Mouse (Mus musculus): ENCODE measurements around the gene Bco1.

The Bco1 gene

GRCm38 (mm10) chr8:117094053-117094452 lies 1.6 kb upstream of the Bco1 start:
- no peak for DNase-seq

GRCm38 (mm10) chr8:117097051-117097563 lies 1.5 kb downstream of the Bco1 start:
- DNase-seq = no peak

DNA sequence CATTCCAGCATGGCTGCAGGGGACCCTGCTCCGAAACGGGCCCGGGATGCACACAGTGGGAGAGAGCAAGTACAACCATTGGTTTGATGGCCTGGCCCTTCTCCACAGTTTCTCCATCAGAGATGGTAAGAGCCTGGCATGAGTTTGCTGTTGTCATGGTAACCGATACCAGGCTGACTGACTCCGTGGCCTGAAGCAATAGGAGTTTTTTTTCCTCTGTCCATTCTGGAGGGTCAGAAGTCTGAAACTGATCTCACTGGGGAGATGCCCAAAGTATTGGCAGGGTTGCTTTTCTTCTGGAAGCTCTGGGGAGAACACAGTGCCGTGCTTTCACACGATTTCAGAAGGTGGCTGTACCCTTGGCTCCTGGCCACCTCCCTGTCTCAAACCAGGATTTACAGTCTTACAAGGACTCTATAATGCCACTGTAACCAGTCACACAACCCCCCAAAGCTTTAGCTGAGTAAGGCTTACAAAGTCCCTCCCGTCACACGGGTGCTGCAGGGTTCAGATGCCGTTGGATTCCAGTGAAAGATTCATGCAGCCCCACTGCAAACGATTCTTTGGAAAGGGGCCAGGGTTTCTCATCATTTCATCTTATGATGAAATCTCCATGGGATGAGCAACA lies 2.0 kb downstream of the Bco1 start:
- DNase-seq = no peak

- peak; percentile 76 for DNase-seq
Observed at GRCm38 (mm10) chr8:117107533-117107932, 11.9 kb downstream of the Bco1 start.

GRCm38 (mm10) chr8:117109018-117109711 lies 13.5 kb downstream of the Bco1 start:
- no peak for DNase-seq

DNA sequence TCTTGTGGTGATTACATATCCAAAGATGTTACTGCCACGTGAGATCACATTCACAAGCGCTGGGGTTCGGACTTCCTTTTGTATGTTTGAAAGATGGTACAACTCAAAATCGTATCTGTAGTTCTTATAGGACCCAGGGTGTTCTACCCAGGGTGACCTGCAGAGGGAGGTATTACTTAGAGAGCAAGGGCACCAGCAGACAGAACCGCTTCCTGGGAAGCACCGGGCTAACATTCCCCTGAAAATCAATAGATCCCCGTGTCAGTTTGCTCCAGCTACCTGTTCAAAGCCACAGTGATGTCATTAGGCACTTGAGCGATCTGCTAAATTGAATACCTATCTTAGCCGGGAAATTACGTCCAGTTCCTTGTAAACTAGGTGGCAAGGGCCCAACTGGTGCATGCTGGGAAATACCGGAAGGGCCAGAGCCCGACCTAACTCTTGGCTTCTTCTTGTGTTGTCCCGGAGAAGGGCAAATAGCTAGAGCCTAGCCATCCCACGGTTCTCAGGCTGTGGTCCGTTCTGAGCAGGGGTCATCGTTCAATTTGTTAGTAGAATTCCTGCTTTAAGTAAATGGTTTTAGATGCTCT lies 14.2 kb downstream of the Bco1 start:
- DNase-seq = peak; percentile 76

DNA sequence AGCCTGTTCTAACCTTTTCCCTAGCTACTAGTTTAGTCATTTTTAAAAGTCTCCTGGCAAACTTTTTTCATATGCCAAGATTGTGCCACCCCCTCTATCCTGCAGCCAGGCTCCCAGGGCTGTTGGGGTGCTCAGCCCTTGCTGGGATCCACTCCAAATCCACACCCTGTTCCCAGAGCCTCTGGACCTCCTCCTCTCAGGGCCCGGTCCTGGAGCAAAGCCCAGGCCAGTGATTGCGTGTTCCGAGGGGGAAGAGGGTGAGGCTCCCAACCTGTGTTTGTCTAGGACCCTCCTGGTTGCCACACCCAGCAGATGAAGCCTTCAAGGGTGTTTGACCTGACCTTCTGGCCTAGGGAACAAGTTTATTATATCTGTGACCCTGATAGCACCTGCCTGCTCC lies 16.0 kb downstream of the Bco1 start:
- DNase-seq = no peak

GRCm38 (mm10) chr8:117112261-117112660 lies 16.6 kb downstream of the Bco1 start:
- no peak for DNase-seq

GRCm38 (mm10) chr8:117115094-117115493 lies 19.4 kb downstream of the Bco1 start:
- DNase-seq = no peak

DNA sequence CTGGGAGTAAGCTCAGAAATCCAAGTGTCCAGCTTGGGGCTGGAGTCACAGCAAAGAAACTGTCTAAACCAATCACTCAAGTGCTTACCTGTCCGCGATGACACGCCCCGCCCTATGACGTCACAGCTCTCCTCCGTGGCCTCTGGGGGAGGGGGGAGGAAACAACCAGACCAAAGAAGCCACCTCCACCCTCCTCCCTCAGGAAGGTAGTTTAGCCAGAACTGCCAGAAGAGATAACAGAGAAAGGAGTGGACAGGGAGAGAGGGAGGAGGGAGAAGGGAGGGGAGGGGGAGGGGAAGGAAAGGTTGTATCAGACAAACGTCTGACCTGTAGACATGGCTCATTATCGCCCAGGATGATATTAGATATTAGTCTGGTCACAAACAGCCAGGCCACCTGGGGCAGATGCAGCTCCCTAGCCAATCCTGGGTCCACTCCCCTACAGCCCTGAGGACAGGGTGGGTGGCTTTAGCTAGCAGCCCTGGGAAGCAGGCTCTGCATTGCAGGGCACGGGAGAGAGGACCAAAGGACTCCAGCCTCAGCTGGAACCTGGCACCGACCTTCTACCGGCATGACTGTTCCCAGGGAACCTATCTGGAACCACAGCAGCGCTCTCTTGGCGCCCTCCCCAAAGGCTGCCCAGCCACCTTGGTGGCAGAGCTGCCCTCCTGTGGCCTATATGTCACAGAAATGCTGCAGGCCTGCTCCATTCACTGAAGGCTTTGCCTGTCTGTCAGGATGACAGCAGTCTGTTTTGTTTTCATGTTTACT lies 20.2 kb downstream of the Bco1 start:
- DNase-seq = peak; percentile 70

DNA sequence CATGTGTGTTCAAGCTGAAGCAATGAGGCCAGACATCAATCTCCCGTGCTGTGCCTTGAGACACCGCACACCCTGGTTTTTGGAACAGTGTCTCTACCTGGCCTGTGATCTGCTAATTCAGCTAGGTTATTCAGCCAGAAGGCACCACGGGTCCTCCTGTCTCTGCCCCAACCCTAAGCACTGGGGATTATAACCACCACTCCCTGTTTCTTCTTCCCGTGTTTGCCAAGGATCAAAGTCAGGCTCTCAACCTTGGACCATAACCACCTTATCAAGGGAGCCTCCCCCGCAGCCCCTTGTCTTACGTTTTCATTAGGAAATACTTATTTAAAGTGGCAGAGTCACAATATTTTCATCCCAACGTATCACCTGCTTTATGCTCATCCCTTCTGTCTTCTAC lies 20.9 kb downstream of the Bco1 start:
- no peak for DNase-seq

DNA sequence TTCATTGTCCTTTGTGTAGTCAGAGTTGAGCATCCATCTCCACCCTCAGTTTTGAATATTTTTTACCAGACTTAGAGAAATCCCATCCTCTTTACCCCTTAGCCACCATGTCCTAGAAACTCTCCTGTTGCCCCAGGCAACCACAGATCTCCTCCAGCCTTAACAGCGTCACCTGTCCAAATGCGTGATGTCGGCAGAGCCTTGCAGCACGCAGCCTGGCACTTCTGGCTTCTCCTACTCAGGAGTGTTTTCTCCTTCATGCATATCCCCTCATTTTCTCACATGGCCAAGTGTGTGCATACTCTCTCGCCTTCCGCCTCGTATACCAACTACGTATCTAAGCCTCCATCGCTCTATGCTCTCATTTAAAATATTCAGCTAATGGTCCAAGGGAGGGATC lies 22.8 kb downstream of the Bco1 start:
- DNase-seq = no peak

DNA sequence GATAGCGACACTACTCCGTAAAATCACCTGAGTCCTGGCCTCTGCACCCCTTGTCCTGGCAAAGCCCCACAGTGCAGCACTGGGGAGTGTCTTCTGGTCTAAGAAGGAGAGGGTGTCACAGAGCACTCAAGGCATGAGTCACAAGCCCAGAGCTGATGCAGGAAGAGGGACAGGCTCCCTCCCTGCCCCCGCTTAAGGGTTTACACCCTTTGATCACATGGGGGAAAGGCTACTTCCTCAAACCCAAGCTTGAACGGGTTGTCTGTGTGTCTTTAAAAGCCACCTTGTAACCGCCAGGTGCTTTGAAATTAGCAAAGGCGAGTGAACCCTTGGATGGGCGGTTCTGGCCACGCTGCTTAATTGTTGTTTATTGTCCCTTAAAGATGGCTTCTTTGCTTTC lies 25.6 kb downstream of the Bco1 start:
- no peak for DNase-seq

- DNase-seq = no peak
Observed at GRCm38 (mm10) chr8:117123850-117124633, 28.4 kb downstream of the Bco1 start.

DNA sequence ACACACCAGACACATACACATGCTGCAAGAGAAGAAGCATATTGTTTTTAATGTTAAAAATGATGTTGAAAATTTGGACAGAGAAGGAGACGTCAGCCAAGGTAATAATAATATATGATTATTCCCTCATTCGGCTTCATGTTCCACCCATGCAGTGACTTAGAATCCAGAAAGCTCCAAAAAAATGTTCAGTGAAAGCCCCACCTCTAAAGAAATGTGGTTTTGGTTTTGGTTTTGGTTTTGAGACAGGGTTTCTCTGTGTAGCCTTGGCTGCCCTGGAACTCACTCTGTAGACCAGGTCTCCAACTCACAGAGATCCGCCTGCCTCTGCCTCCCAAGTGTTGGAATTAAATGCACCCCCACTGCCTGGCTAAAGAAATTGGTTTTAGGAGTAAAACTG lies 30.2 kb downstream of the Bco1 start:
- DNase-seq = no peak

- no peak for DNase-seq
Observed at GRCm38 (mm10) chr8:117126411-117126810, 30.8 kb downstream of the Bco1 start.

GRCm38 (mm10) chr8:117127063-117127462 lies 31.4 kb downstream of the Bco1 start:
- DNase-seq = peak; percentile 27

DNA sequence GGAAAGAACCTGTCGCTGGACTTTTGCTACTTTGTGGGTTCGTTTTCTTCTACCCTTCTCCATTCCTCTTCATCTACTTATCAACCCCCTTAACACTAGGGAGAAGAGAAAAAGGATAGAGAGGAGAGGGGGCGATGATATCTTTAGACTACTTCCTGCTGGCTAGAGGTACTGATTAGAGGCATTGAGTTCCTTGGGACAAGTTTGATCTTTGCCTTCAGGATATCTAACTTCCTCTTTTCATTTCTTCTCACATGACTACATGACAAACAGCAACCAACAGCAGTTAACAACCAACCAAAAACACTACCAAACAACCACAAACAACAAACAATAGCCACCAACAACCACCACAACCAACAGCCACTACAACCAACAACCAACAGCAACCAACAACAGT lies 38.0 kb downstream of the Bco1 start:
- DNase-seq = no peak

- DNase-seq = no peak
Observed at GRCm38 (mm10) chr8:117136351-117136750, 40.7 kb downstream of the Bco1 start.

GRCm38 (mm10) chr8:117136763-117137162 lies 41.1 kb downstream of the Bco1 start:
- no peak for DNase-seq

GRCm38 (mm10) chr8:117137357-117137756 lies 41.7 kb downstream of the Bco1 start:
- no peak for DNase-seq

DNA sequence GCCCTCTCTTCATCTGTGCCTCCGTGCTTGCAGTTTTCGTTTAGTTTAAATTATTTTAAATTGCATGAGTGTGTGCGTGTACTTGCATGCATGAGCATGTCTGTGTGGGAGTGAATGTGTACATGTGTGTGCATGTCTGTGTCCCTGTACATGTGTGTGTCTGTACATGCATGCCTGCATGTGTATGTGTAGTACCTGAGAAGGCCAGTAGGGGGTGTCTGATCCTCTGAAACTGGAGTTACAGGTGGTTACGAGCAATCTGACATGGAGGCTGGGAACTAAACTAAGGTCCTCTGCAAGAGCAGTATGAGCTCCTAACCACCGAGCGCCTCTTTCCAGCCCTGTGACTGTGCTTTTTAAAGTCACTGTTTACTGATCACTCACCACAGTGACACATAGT lies 52.9 kb downstream of the Bco1 start:
- DNase-seq = peak; percentile 30

DNA sequence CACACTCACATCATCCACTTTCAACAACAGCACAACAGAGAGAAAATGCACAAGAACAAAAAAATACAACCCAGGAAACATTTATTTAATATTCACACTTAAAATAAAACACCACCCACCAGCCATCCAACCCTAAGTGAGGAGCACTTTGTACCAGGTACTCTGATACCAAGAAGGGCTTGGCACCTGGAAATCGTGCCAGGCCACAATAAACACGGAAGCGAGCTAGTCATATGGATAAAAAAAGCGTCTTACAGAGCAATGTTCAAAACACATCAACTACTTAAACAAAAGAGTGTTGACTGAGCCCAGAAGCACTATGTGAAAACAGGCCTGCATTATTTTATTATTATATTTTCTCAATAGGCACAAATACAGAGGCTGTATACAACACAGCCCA lies 60.5 kb downstream of the Bco1 start:
- DNase-seq = no peak

All from liver (tissue).